Mouse (Mus musculus) kidney, adult 10 weeks (tissue): ENCODE data around the gene Usf3. TPM values are rescaled to one million over a fixed set of nuclear protein-coding genes. Genes with fewer than 3 reads are reported as not detected.

Experiments used
- polyA plus RNA-seq: library from polyadenylated mRNA; stranded (reverse); fragments of 350-450 nt; fragmentation: Illumina TruSeq; extraction: RNeasy Lipid Tissue Mini Kit (QIAGEN cat#74804); gene quantifications from one replicate; pipeline ENCODE4 v1.2.3, GENCODE M21; 2014; ENCODE audit warnings: low read depth, low replicate concordance

Gene Usf3
- 26.4 TPM for polyA plus RNA-seq

GRCm38 (mm10) chr16:44173155-44173941 lies at the start of gene Usf3:
TSS of gene Usf3 (plus strand) at chr16:44173246.

GRCm38 (mm10) chr16:44139536-44140185 lies 33.4 kb upstream of the Usf3 start, which contains the start of the genes Atp6v1a and Naa50:
TSS of gene Atp6v1a (minus strand) at chr16:44139705.
TSS of gene Naa50 (plus strand) at chr16:44139830.

Other genes starting within 250 kb of the Usf3 start
- 9.0 TPM for gene Qtrt2, start 246.4 kb upstream of the Usf3 start, polyA plus RNA-seq
- gene Zdhhc23, start 193.5 kb upstream of the Usf3 start, polyA plus RNA-seq: 5.8 TPM
- 14.1 TPM for gene Gramd1c, start 109.9 kb upstream of the Usf3 start, polyA plus RNA-seq
- 622 TPM for gene Atp6v1a, start 33.5 kb upstream of the Usf3 start, polyA plus RNA-seq
- gene Naa50, start 33.4 kb upstream of the Usf3 start, polyA plus RNA-seq: 207 TPM
- gene Sidt1, start 159.9 kb downstream of the Usf3 start, polyA plus RNA-seq: 0.40 TPM
- gene Spice1, start 173.9 kb downstream of the Usf3 start, polyA plus RNA-seq: 12.2 TPM
- not detected for gene Cfap44, start 221.6 kb downstream of the Usf3 start, polyA plus RNA-seq